Mouse (Mus musculus) kidney, postnatal 0 days (tissue): ENCODE data around the gene Adamts9. TPM values are rescaled to one million over a fixed set of nuclear protein-coding genes. Genes with fewer than 3 reads are reported as not detected.
A peak's percentile ranks its signal among the peaks of the same experiment; 100 is the strongest.

ENCODE experiments used
- ATAC-seq: fragments of 200-750 bp; cut with Nextera tagmentation; replicated peaks from 2 replicates; pipeline ENCODE4 v1.8.0; 2017; ENCODE audit warnings: low read depth, moderate number of reproducible peaks, moderate TSS enrichment, moderate library complexity; ENCODE audit not compliant: low FRiP score
- DNase-seq: peaks from one replicate; pipeline ENCODE4 v3.0.0-alpha.2; 2016; ENCODE audit warnings: low spot score
- H3K27ac ChIP-seq: fragments of 300-500 bp; sonication (generic); 2 replicates; pipeline ENCODE4 v1.5.1; 2014; ENCODE audit warnings: mild to moderate bottlenecking
- H3K27me3 ChIP-seq: fragments of 300-500 bp; sonication (generic); 2 replicates; pipeline ENCODE4 v1.6.1; 2014; ENCODE audit warnings: low read length, mixed read lengths; ENCODE audit not compliant: insufficient read depth
- H3K36me3 ChIP-seq: fragments of 300-500 bp; sonication (generic); 2 replicates; pipeline ENCODE4 v1.6.1; 2014; ENCODE audit warnings: low read length, mixed read lengths; ENCODE audit not compliant: insufficient read depth
- H3K4me1 ChIP-seq: fragments of 300-500 bp; sonication (generic); replicated peaks from 2 replicates; pipeline ENCODE4 v1.6.1; 2014; ENCODE audit warnings: antibody characterized with exemption, low read length, mixed read lengths; ENCODE audit not compliant: insufficient read depth
- H3K4me2 ChIP-seq: fragments of 300-500 bp; sonication (generic); 2 replicates; pipeline ENCODE4 v1.6.1; 2014; ENCODE audit warnings: mild to moderate bottlenecking, low read length, moderate library complexity, mixed read lengths
- H3K4me3 ChIP-seq: fragments of 300-500 bp; sonication (generic); replicated peaks from 2 replicates; pipeline ENCODE4 v1.5.1; 2014; ENCODE audit warnings: low read depth, low read length
- H3K9ac ChIP-seq: fragments of 300-500 bp; sonication (generic); 2 replicates; pipeline ENCODE4 v1.6.1; 2014; ENCODE audit warnings: low read depth, low read length
- H3K9me3 ChIP-seq: fragments of 300-500 bp; sonication (generic); replicated peaks from 2 replicates; pipeline ENCODE4 v1.6.1; 2016; ENCODE audit warnings: low read length, inconsistent platforms, mixed read lengths
- CTCF ChIP-seq: IDR thresholded peaks from 2 replicates; pipeline ENCODE4 v1.5.1; 2016; ENCODE audit warnings: antibody characterized with exemption, low read depth, mild to moderate bottlenecking, moderate library complexity
- WGBS: fragments of 180-500 bp; shearing (Covaris S2); extraction: QIAGEN DNeasy Blood & Tissue Kit; methylation state at CpG from one replicate; pipeline ENCODE4 v1.1.7; 2014; 5-methylcytosine and 5-hydroxymethylcytosine counted together
- polyA plus RNA-seq: library from polyadenylated mRNA; unstranded; fragments of >200 nt; fragmentation: Nextera tagmentation; extraction: Ambion mirVana; gene quantifications from 2 replicates; pipeline ENCODE4 v1.2.1, GENCODE M21; 2015

Adamts9 gene
- polyA plus RNA-seq, 1 experiment from 2014 or later: 7.6 TPM

DNA sequence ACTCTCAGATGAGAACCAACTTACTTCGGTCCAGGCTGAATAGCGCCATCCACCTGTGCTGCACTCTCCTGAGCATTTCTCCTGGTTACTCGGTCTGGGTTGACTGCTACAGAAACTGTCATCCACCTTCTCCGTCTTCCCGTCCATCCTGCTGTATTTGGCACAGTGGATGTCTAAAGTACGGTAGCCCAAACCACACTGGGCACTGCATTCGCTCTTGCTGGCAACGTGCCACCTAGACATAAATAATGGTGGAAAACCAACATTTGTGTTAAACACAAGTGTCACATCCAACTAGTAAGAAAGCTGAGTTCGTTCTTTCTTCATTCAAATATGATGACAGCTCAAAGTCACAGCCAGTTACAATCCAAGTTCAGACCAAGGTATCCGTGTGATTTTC, 70.5 kb downstream of the Adamts9 start:
- no peak overlapping the region for H3K27ac ChIP-seq
- ATAC-seq: no peak
- no peak overlapping the region for H3K9ac ChIP-seq
- TF ChIP-seq CTCF: no peak
- H3K4me2 ChIP-seq: no peak overlapping the region
- no peak overlapping the region for H3K4me3 ChIP-seq
- no peaks in the 10 kb centered on the region for H3K9me3 ChIP-seq
- DNase-seq: no peak
- peaks cover 12% of the 10 kb centered on the region; the same call in 1 of the 2 replicates for H3K4me1 ChIP-seq
- H3K27me3 ChIP-seq: no peaks in the 10 kb centered on the region
- peaks cover 36% of the 10 kb centered on the region for H3K36me3 ChIP-seq
- WGBS: 79% methylated on average over 10 of the region's 10 CpGs

DNA sequence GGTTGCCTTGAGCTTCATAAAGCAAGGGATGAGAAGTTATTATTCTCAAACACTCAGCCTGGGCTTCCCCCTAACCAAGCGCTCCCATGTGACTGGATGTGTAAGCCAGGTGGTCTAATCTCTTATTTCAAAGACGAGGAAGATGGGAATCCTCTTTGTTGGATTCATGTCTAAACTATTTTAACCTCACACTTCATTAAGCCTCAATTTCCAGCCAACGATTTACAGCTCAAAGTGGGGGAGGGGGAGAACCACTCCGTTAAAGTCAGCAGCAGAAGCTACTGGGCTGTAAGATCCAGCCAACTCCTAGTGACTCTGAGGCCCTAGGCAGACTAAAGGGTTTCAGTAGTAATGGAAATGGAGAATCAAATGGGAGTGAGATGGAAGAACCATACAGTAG, 71.5 kb downstream of the Adamts9 start:
- H3K4me1 ChIP-seq: peaks cover 12% of the 10 kb centered on the region; the same call in 1 of the 2 replicates
- H3K4me3 ChIP-seq: no peak overlapping the region
- H3K4me2 ChIP-seq: no peak overlapping the region
- TF ChIP-seq CTCF: no peak
- H3K9ac ChIP-seq: no peak overlapping the region
- peaks cover 29% of the 10 kb centered on the region for H3K36me3 ChIP-seq
- 41% methylated on average over 4 of the region's 4 CpGs for WGBS
- DNase-seq: no peak
- no peak for ATAC-seq
- no peaks in the 10 kb centered on the region for H3K9me3 ChIP-seq
- H3K27me3 ChIP-seq: no peaks in the 10 kb centered on the region
- no peak overlapping the region for H3K27ac ChIP-seq

DNA sequence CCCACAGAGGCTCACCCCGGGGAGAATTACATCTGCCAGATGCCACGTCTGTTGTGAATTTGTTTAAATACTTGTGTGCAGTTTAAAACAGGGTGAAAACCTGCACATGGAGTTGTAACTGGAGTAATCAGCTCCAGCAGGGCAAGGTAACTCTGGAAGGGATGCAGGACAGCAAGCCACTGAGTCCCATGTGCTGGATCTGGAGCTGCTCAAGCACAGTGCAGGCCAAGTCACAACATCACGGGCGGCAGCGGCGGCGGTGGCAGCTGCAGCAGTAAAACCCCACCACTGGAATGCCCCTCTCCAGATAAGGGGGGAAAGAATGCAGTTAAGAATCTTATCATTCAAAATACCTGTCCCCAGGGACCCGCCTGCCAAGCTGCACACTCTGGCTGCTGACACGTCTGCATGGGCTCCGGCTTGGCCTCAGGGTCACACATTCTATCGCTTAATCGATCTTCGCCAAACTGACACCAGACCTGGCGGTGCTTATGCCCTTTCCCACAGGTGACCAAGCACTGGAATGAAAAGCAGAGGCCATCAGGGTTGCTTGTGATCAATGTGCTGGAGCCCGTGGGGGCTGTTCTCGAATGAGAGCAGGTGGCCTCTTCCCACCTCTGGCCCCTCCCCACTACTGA, 73.6 kb downstream of the Adamts9 start:
- ATAC-seq (no peak), DNase-seq (no peak)
- TF ChIP-seq CTCF: no peak
- no peaks in the 10 kb centered on the region for H3K27me3 ChIP-seq
- H3K9ac ChIP-seq: 0 out of 2 replicates have a peak overlapping the region, but pooled peaks have one; percentile 0
- 45% methylated on average over 16 of the region's 16 CpGs for WGBS
- peak overlapping the region; percentile 80 for H3K27ac ChIP-seq
- H3K4me1 ChIP-seq: peaks cover 12% of the 10 kb centered on the region; the same call in 1 of the 2 replicates
- peaks cover 29% of the 10 kb centered on the region for H3K36me3 ChIP-seq
- H3K4me3 ChIP-seq: no peak overlapping the region
- H3K9me3 ChIP-seq: no peaks in the 10 kb centered on the region
- no peak overlapping the region for H3K4me2 ChIP-seq

DNA sequence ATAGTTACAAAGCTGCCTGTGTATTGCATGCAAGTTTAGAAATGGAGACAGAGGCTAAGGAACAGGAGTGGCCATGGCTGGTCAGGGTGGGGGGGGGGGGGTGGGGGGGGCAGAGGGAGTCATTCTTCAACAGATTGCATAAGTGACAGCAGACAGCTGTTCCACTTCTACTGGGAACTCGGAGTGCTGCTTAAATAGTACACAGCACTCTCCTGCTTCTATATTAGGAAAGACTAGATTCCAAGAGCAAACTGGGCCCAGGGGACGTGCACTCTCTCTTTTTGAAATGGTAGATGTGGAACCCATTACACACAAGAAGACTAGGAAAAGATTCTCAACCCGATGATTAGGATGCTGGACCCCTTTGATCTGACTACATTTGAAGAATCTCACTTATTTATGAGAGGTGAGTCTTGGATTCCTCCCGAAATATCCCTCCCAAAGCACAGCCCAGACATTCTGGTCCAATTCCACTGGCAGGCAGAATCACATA, 74.2 kb downstream of the Adamts9 start, which contains the start of gene Gm15737:
TSS of gene Gm15737 (plus strand) at position 269 of the 493 bp plus-strand sequence.
- Histone ChIP-seq H3K4me3 (no peak within 1 kb of the TSS), H3K27ac (peak within 1 kb of the TSS; percentile 80), H3K4me1 (peaks cover 12% of the 10 kb centered on the region; the same call in 1 of the 2 replicates), H3K9me3 (no peaks in the 10 kb centered on the region), H3K27me3 (no peaks in the 10 kb centered on the region), H3K36me3 (peaks cover 29% of the 10 kb centered on the region), H3K4me2 (no peak within 1 kb of the TSS), H3K9ac (0 out of 2 replicates have a peak within 1 kb of the TSS, but pooled peaks have one; percentile 0)
- TF ChIP-seq CTCF: no peak
- WGBS: 47% methylated on average over 4 of the region's 4 CpGs
- DNase-seq: peak; percentile 84
- ATAC-seq: no peak

DNA sequence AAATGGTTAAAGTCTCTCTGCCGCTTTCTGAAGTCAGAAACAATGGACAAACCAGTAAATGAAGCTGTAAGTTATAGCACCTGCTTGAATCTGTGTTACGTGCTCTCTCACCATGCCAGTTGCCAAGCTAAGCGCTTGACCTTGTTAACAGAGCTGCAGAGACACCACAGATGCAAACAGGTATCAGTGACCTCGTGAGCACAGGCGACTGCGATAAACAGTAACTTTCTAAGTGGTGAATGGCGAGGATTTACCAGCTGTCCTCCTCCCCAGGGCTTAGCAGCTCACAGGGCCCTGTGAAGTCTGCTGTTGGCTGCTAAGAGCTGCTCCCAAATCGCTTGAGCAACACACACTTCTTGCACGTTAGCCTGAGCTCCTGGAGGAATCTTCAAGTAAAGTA, 80.7 kb downstream of the Adamts9 start:
- no peak for ATAC-seq

DNA sequence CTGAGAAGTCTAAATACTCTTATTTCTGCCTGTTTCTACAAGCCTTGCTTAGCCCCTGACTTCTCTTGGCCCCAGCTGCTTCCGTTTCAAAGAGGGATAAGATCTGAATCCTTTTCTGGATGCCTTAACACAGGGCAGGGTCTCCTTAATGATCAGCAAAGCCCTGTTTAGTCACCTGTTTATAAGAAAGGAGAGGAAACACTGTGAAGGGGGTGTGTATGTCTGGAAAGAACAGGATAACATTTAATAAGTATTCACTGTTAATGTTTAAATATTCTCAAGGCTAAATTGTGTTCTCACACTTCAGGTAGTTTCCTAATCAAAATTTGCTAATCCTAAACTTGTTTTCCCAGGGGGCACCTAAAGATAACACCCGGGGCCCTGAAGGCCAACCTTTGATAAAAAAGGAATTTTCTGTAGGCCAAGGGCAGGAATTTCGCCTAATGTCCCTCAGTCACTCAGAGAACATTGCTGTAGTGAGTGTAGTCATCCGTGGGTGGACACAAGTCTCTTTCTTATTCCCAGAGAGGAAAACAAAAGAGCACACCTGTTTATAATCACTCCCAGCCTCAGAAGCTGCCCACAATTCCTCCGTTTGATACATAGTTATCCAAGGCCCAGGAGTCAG, 82.9 kb downstream of the Adamts9 start:
- Histone ChIP-seq H3K27me3 (no peaks in the 10 kb centered on the region), H3K4me3 (no peak overlapping the region), H3K4me1 (peaks cover 6% of the 10 kb centered on the region), H3K36me3 (peaks cover 28% of the 10 kb centered on the region; the same call in 1 of the 2 replicates), H3K9ac (no peak overlapping the region), H3K27ac (peak overlapping the region; percentile 76), H3K9me3 (no peaks in the 10 kb centered on the region), H3K4me2 (no peak overlapping the region)
- TF ChIP-seq CTCF: no peak
- ATAC-seq (peak; percentile 44; the same call in 1 of the 2 replicates), DNase-seq (no peak)
- 50% methylated on average over 5 of the region's 5 CpGs for WGBS

More for the DNA sequence above, 80.7 kb downstream of the Adamts9 start:
- peaks cover 6% of the 10 kb centered on the region for H3K4me1 ChIP-seq
- no peak overlapping the region for H3K4me3 ChIP-seq
- WGBS: 78% methylated on average over 9 of the region's 9 CpGs
- no peak for TF ChIP-seq CTCF
- no peaks in the 10 kb centered on the region for H3K27me3 ChIP-seq
- no peak for DNase-seq
- no peak overlapping the region for H3K9ac ChIP-seq
- H3K27ac ChIP-seq: no peak overlapping the region
- H3K9me3 ChIP-seq: no peaks in the 10 kb centered on the region
- H3K36me3 ChIP-seq: peaks cover 28% of the 10 kb centered on the region
- no peak overlapping the region for H3K4me2 ChIP-seq
